Mouse (Mus musculus) brain, embryonic 14.5 days (tissue): ENCODE results near the gene Itga6.

Source experiments
- CTCF ChIP-seq: fragments of 200-500 bp; IDR thresholded peaks from 2 replicates; pipeline ENCODE4 v1.5.1; 2012; ENCODE audit warnings: inconsistent platforms, mild to moderate bottlenecking, moderate library complexity, borderline replicate concordance; ENCODE audit not compliant: insufficient read depth, insufficient read length; ENCODE audit errors: extremely low read depth
- POLR2A ChIP-seq: fragments of 200-500 bp; IDR thresholded peaks from 2 replicates; pipeline ENCODE4 v1.6.1; 2012; ENCODE audit warnings: mild to moderate bottlenecking, inconsistent platforms, borderline replicate concordance; ENCODE audit not compliant: poor library complexity, insufficient read depth, insufficient read length, severe bottlenecking; ENCODE audit errors: extremely low read depth

DNA sequence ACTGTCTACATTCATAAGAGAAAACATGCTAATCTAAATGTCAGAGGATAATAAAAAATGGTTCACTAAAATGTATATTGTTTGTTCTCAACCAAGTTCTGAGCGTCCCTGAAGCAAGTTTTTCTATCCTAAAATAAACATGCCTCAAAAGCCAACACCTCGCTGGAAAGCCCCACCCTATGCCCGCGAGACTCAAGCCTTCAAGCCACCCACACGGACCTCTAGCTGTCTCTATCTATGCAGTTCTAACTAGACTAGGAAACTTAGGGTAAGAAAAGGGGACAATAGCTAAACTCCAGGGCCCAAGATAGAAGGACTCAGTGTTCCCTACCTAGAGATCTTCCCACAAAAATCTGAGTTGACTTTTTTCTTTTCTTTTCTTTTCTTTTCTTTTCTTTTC, 40.6 kb downstream of the Itga6 start:
- TF ChIP-seq CTCF (no peak), POLR2A (no peak)
